Mouse (Mus musculus): ENCODE measurements around the gene Cdca5. TPM values are rescaled to one million over a fixed set of nuclear protein-coding genes. Genes with fewer than 3 reads are reported as not detected.

Gene Cdca5
- polyA plus RNA-seq, 1 experiment from 2014 or later = 51.5 TPM

GRCm38 (mm10) chr19:6067724-6068415, 16.9 kb upstream of the Cdca5 start, which contains the start of gene Tm7sf2:
TSS of gene Tm7sf2 (minus strand) at chr19:6068373.
- ATAC-seq (ENCODE audit: low FRiP score) (peak; percentile 90), DNase-seq (ENCODE audit: low spot score) (peak; percentile 89)
- H3K9ac ChIP-seq (ENCODE audit: low read depth, low read length) = peak within 1 kb of the TSS; percentile 76
- H3K9me3 ChIP-seq (ENCODE audit: control insufficient read depth, low read length) = no peaks in the 10 kb centered on the region
- H3K4me2 ChIP-seq (replicated peaks; ENCODE audit: low read depth, low read length) = peak within 1 kb of the TSS; percentile 94
- peak within 1 kb of the TSS; percentile 56 for H3K4me3 ChIP-seq (ENCODE audit: low read depth, low read length)
- peak within 1 kb of the TSS; percentile 82 for H3K27ac ChIP-seq (ENCODE audit: low read depth, low read length)
- WGBS = 10% methylated on average over 33 of the region's 33 CpGs
- H3K4me1 ChIP-seq (replicated peaks; ENCODE audit: control insufficient read depth, insufficient read depth, low read length) = peaks cover 7% of the 10 kb centered on the region
- H3K36me3 ChIP-seq (ENCODE audit: control insufficient read depth, insufficient read depth, low read length) = 0 out of 2 replicates have a peak, but pooled peaks cover 5% of the 10 kb centered on the region
- H3K27me3 ChIP-seq (ENCODE audit: control insufficient read depth, insufficient read depth, low read length) = no peaks in the 10 kb centered on the region

- no peak overlapping the region for H3K4me3 ChIP-seq (ENCODE audit: low read depth, low read length)
- H3K9ac ChIP-seq (ENCODE audit: low read depth, low read length) = no peak overlapping the region
- no peak overlapping the region for H3K4me2 ChIP-seq (replicated peaks; ENCODE audit: low read depth, low read length)
- no peaks in the 10 kb centered on the region for H3K9me3 ChIP-seq (ENCODE audit: control insufficient read depth, low read length)
- H3K27ac ChIP-seq (ENCODE audit: low read depth, low read length) = no peak overlapping the region
- ATAC-seq (ENCODE audit: low FRiP score) = no peak
- 78% methylated on average over 4 of the region's 4 CpGs for WGBS
- DNase-seq (ENCODE audit: low spot score) = no peak
- peaks cover 7% of the 10 kb centered on the region for H3K4me1 ChIP-seq (replicated peaks; ENCODE audit: control insufficient read depth, insufficient read depth, low read length)
- H3K36me3 ChIP-seq (ENCODE audit: control insufficient read depth, insufficient read depth, low read length) = 0 out of 2 replicates have a peak, but pooled peaks cover 5% of the 10 kb centered on the region
- no peaks in the 10 kb centered on the region for H3K27me3 ChIP-seq (ENCODE audit: control insufficient read depth, insufficient read depth, low read length)
Measured at GRCm38 (mm10) chr19:6068951-6069350, 15.8 kb upstream of the Cdca5 start.

- 0 out of 2 replicates have a peak, but pooled peaks cover 5% of the 10 kb centered on the region for H3K36me3 ChIP-seq (ENCODE audit: control insufficient read depth, insufficient read depth, low read length)
- no peak for ATAC-seq (ENCODE audit: low FRiP score)
- no peaks in the 10 kb centered on the region for H3K9me3 ChIP-seq (ENCODE audit: control insufficient read depth, low read length)
- no peak overlapping the region for H3K4me2 ChIP-seq (replicated peaks; ENCODE audit: low read depth, low read length)
- H3K27me3 ChIP-seq (ENCODE audit: control insufficient read depth, insufficient read depth, low read length) = no peaks in the 10 kb centered on the region
- no peak overlapping the region for H3K9ac ChIP-seq (ENCODE audit: low read depth, low read length)
- WGBS = 97% methylated on average over 10 of the region's 10 CpGs
- no peak for DNase-seq (ENCODE audit: low spot score)
- H3K27ac ChIP-seq (ENCODE audit: low read depth, low read length) = no peak overlapping the region
- H3K4me3 ChIP-seq (ENCODE audit: low read depth, low read length) = no peak overlapping the region
- H3K4me1 ChIP-seq (replicated peaks; ENCODE audit: control insufficient read depth, insufficient read depth, low read length) = peaks cover 7% of the 10 kb centered on the region
Measured at GRCm38 (mm10) chr19:6069851-6070250, 14.9 kb upstream of the Cdca5 start.

- Histone ChIP-seq H3K4me1 (replicated peaks; ENCODE audit: control insufficient read depth, insufficient read depth, low read length) (peaks cover 7% of the 10 kb centered on the region), H3K9me3 (ENCODE audit: control insufficient read depth, low read length) (no peaks in the 10 kb centered on the region), H3K27ac (ENCODE audit: low read depth, low read length) (no peak overlapping the region), H3K36me3 (ENCODE audit: control insufficient read depth, insufficient read depth, low read length) (0 out of 2 replicates have a peak, but pooled peaks cover 5% of the 10 kb centered on the region), H3K4me2 (replicated peaks; ENCODE audit: low read depth, low read length) (no peak overlapping the region), H3K27me3 (ENCODE audit: control insufficient read depth, insufficient read depth, low read length) (no peaks in the 10 kb centered on the region), H3K4me3 (ENCODE audit: low read depth, low read length) (no peak overlapping the region), H3K9ac (ENCODE audit: low read depth, low read length) (no peak overlapping the region)
- DNase-seq (ENCODE audit: low spot score) (no peak), ATAC-seq (ENCODE audit: low FRiP score) (no peak)
- WGBS = 94% methylated on average over 31 of the region's 31 CpGs
Measured at GRCm38 (mm10) chr19:6070571-6071250, 14.1 kb upstream of the Cdca5 start.

GRCm38 (mm10) chr19:6071261-6071660, 13.5 kb upstream of the Cdca5 start:
- no peak overlapping the region for H3K4me2 ChIP-seq (replicated peaks; ENCODE audit: low read depth, low read length)
- no peak overlapping the region for H3K27ac ChIP-seq (ENCODE audit: low read depth, low read length)
- H3K4me3 ChIP-seq (ENCODE audit: low read depth, low read length) = no peak overlapping the region
- H3K9me3 ChIP-seq (ENCODE audit: control insufficient read depth, low read length) = no peaks in the 10 kb centered on the region
- WGBS = 94% methylated on average over 19 of the region's 19 CpGs
- H3K36me3 ChIP-seq (ENCODE audit: control insufficient read depth, insufficient read depth, low read length) = 0 out of 2 replicates have a peak, but pooled peaks cover 5% of the 10 kb centered on the region
- no peaks in the 10 kb centered on the region for H3K27me3 ChIP-seq (ENCODE audit: control insufficient read depth, insufficient read depth, low read length)
- DNase-seq (ENCODE audit: low spot score) = no peak
- H3K4me1 ChIP-seq (replicated peaks; ENCODE audit: control insufficient read depth, insufficient read depth, low read length) = peaks cover 10% of the 10 kb centered on the region
- no peak for ATAC-seq (ENCODE audit: low FRiP score)
- H3K9ac ChIP-seq (ENCODE audit: low read depth, low read length) = no peak overlapping the region

- WGBS = 97% methylated on average over 5 of the region's 5 CpGs
- H3K27me3 ChIP-seq (ENCODE audit: control insufficient read depth, insufficient read depth, low read length) = no peaks in the 10 kb centered on the region
- DNase-seq (ENCODE audit: low spot score) = no peak
- H3K4me3 ChIP-seq (ENCODE audit: low read depth, low read length) = no peak overlapping the region
- H3K4me2 ChIP-seq (replicated peaks; ENCODE audit: low read depth, low read length) = no peak overlapping the region
- H3K9ac ChIP-seq (ENCODE audit: low read depth, low read length) = no peak overlapping the region
- H3K36me3 ChIP-seq (ENCODE audit: control insufficient read depth, insufficient read depth, low read length) = 0 out of 2 replicates have a peak, but pooled peaks cover 5% of the 10 kb centered on the region
- no peaks in the 10 kb centered on the region for H3K9me3 ChIP-seq (ENCODE audit: control insufficient read depth, low read length)
- peaks cover 5% of the 10 kb centered on the region; the same call in 1 of the 2 replicates for H3K4me1 ChIP-seq (replicated peaks; ENCODE audit: control insufficient read depth, insufficient read depth, low read length)
- ATAC-seq (ENCODE audit: low FRiP score) = no peak
- H3K27ac ChIP-seq (ENCODE audit: low read depth, low read length) = no peak overlapping the region
Measured at GRCm38 (mm10) chr19:6073889-6074288, 10.9 kb upstream of the Cdca5 start.

- H3K9ac ChIP-seq (ENCODE audit: low read depth, low read length) = peak within 1 kb of the TSS; percentile 60
- H3K27ac ChIP-seq (ENCODE audit: low read depth, low read length) = peak within 1 kb of the TSS; percentile 60; the same call in 1 of the 2 replicates
- H3K9me3 ChIP-seq (ENCODE audit: control insufficient read depth, low read length) = no peaks in the 10 kb centered on the region
- DNase-seq (ENCODE audit: low spot score) (peak; percentile 88), ATAC-seq (ENCODE audit: low FRiP score) (peak; percentile 80)
- H3K4me3 ChIP-seq (ENCODE audit: low read depth, low read length) = peak within 1 kb of the TSS; percentile 48
- peak within 1 kb of the TSS; percentile 83 for H3K4me2 ChIP-seq (replicated peaks; ENCODE audit: low read depth, low read length)
- WGBS = 1% methylated on average over 33 of the region's 33 CpGs
- H3K4me1 ChIP-seq (replicated peaks; ENCODE audit: control insufficient read depth, insufficient read depth, low read length) = peaks cover 5% of the 10 kb centered on the region; the same call in 1 of the 2 replicates
- H3K36me3 ChIP-seq (ENCODE audit: control insufficient read depth, insufficient read depth, low read length) = no peaks in the 10 kb centered on the region
- H3K27me3 ChIP-seq (ENCODE audit: control insufficient read depth, insufficient read depth, low read length) = no peaks in the 10 kb centered on the region
Measured at GRCm38 (mm10) chr19:6076564-6077393, 8.0 kb upstream of the Cdca5 start, which contains the start of gene Vps51. TSS of gene Vps51 (minus strand) at chr19:6077231.

GRCm38 (mm10) chr19:6079983-6080480, 4.8 kb upstream of the Cdca5 start, which contains the start of gene Tmem262:
TSS of gene Tmem262 (plus strand) at chr19:6080033.
- Histone ChIP-seq H3K4me3 (ENCODE audit: low read depth, low read length) (no peak within 1 kb of the TSS), H3K9ac (ENCODE audit: low read depth, low read length) (no peak within 1 kb of the TSS), H3K4me1 (replicated peaks; ENCODE audit: control insufficient read depth, insufficient read depth, low read length) (peaks cover 12% of the 10 kb centered on the region), H3K9me3 (ENCODE audit: control insufficient read depth, low read length) (no peaks in the 10 kb centered on the region), H3K27me3 (ENCODE audit: control insufficient read depth, insufficient read depth, low read length) (no peaks in the 10 kb centered on the region), H3K4me2 (replicated peaks; ENCODE audit: low read depth, low read length) (no peak within 1 kb of the TSS), H3K36me3 (ENCODE audit: control insufficient read depth, insufficient read depth, low read length) (no peaks in the 10 kb centered on the region), H3K27ac (ENCODE audit: low read depth, low read length) (no peak within 1 kb of the TSS)
- DNase-seq (ENCODE audit: low spot score) (no peak), ATAC-seq (ENCODE audit: low FRiP score) (no peak)
- 93% methylated on average over 12 of the region's 12 CpGs for WGBS
